Mouse (Mus musculus) midbrain, embryonic 13.5 days (tissue): ENCODE data around the gene Npvf. TPM values are rescaled to one million over a fixed set of nuclear protein-coding genes. Genes with fewer than 3 reads are reported as not detected.
"Not testable (repeated sequence)": the region's sequence is repeated elsewhere in the genome, so short reads cannot be mapped to it uniquely, and the experiment has no call there.

Source experiments
- ATAC-seq: fragments of 200-750 bp; cut with Nextera tagmentation; 2 replicates; pipeline ENCODE4 v1.8.0; 2017; ENCODE audit warnings: mild to moderate bottlenecking, moderate TSS enrichment, moderate library complexity
- H3K27ac ChIP-seq: fragments of 300-500 bp; sonication (generic); 2 replicates; pipeline ENCODE4 v1.5.1; 2015; ENCODE audit warnings: inconsistent platforms, mild to moderate bottlenecking, moderate library complexity
- H3K27me3 ChIP-seq: fragments of 300-500 bp; sonication (generic); 2 replicates; pipeline ENCODE4 v1.6.1; 2015; ENCODE audit warnings: mild to moderate bottlenecking, inconsistent platforms
- H3K36me3 ChIP-seq: fragments of 300-500 bp; sonication (generic); 2 replicates; pipeline ENCODE4 v1.6.1; 2015; ENCODE audit warnings: mild to moderate bottlenecking, inconsistent platforms
- H3K4me1 ChIP-seq: fragments of 300-500 bp; sonication (generic); replicated peaks from 2 replicates; pipeline ENCODE4 v1.6.1; 2015; ENCODE audit warnings: inconsistent platforms
- H3K4me2 ChIP-seq: fragments of 300-500 bp; sonication (generic); replicated peaks from 2 replicates; pipeline ENCODE4 v1.6.1; 2015; ENCODE audit warnings: moderate library complexity, mild to moderate bottlenecking, inconsistent platforms
- H3K4me3 ChIP-seq: fragments of 300-500 bp; sonication (generic); replicated peaks from 2 replicates; pipeline ENCODE4 v1.5.1; 2015; ENCODE audit warnings: mild to moderate bottlenecking, inconsistent platforms
- H3K9ac ChIP-seq: fragments of 300-500 bp; sonication (generic); replicated peaks from 2 replicates; pipeline ENCODE4 v1.6.1; 2015; ENCODE audit warnings: mild to moderate bottlenecking, inconsistent platforms
- H3K9me3 ChIP-seq: fragments of 300-500 bp; sonication (generic); 2 replicates; pipeline ENCODE4 v1.6.1; 2016; ENCODE audit warnings: mild to moderate bottlenecking, inconsistent platforms
- WGBS: fragments of 180-500 bp; shearing (Covaris S2); methylation state at CpG from one replicate; pipeline ENCODE4 v1.1.7; 2015; 5-methylcytosine and 5-hydroxymethylcytosine counted together
- polyA plus RNA-seq: library from polyadenylated mRNA; unstranded; fragments of >200 nt; fragmentation: Nextera tagmentation; extraction: Ambion mirVana; gene quantifications from 2 replicates; pipeline ENCODE4 v1.2.1, GENCODE M21; 2015

The Npvf gene
- polyA plus RNA-seq, 1 experiment from 2014 or later, result not detected

DNA sequence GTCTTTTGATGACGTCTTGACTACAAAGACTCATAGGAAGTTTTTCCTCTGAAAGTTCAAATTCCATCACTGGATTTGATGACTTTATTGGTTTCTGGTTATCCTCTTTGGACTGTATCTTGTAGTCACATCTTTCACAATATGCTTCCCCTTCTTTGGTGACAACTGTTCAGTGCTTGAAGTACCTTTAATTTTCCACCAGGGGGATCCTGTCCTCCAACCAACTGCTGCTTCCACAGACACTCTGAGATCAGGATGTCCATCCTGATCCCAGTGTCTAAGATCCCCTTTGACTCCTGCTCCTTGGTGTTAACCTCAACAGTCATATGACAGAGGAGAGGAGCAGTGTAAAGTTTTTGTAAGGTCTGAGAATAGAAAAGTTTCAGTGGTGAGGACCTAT lies 36.0 kb downstream of the Npvf start:
- H3K9me3 ChIP-seq, H3K4me3 ChIP-seq, H3K4me1 ChIP-seq, H3K4me2 ChIP-seq, H3K27ac ChIP-seq, H3K9ac ChIP-seq, ATAC-seq, H3K27me3 ChIP-seq, H3K36me3 ChIP-seq: not testable (repeated sequence)
- WGBS, result 93% methylated on average over 1 of the region's 1 CpGs

DNA sequence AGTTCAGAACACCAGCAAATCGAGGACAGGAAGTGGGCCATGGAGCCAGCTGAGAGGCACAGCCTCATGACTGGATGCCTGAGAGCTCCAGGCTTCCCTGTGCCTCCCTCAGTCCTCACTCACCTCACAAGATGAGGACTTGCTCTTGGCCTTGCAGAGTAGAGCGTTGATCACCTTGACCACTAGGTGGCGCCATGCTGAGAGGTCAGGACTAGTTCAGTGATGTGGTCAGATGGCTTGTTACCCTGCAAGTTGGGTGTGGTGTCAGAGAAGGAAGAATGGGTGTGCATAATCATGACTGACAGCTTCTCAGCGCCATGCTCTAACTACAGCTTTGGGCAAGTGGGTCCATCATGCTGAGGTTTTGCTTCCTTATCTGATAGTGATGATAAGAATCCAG lies 52.6 kb downstream of the Npvf start:
- Histone ChIP-seq H3K27ac (no peak overlapping the region), H3K4me1 (no peaks in the 10 kb centered on the region), H3K9ac (no peak overlapping the region), H3K36me3 (no peaks in the 10 kb centered on the region), H3K4me2 (no peak overlapping the region), H3K4me3 (no peak overlapping the region), H3K27me3 (no peaks in the 10 kb centered on the region), H3K9me3 (no peaks in the 10 kb centered on the region)
- WGBS, result 33% methylated on average over 4 of the region's 4 CpGs
- ATAC-seq, result no peak

Other genes with a start within 250 kb of the Npvf start
- gene Osbpl3, start 198.2 kb downstream of the Npvf start, polyA plus RNA-seq, result 6.7 and 8.6 TPM in 2 replicates
- gene Cycs, start 87.9 kb downstream of the Npvf start, polyA plus RNA-seq, result 66.0 and 73.9 TPM in 2 replicates
- 1.9 and 2.9 TPM in 2 replicates for gene 4921507P07Rik, start 57.8 kb downstream of the Npvf start, polyA plus RNA-seq